Mouse (Mus musculus) 3134 (cell line): ENCODE results near the gene Malsu1.

Source experiments
- DNase-seq: peaks from one replicate; pipeline ENCODE4 v3.0.0-alpha.2; 2011; ENCODE audit warnings: low spot score; ENCODE audit not compliant: insufficient read length; ENCODE audit errors: extremely low read depth

Gene Malsu1

GRCm38 (mm10) chr6:49132352-49133090, 58.9 kb downstream of the Malsu1 start:
- no peak for DNase-seq
